In genomic region chr7:123059718-123060337, GRCm38 (mm10) we compare ENCODE assay signal across 13 mouse cellular contexts.
"Had no signal": no experiment of that assay in that cellular context is flagged by ENCODE, and none has a peak within 500 bp of the region (broad histone marks: within the 10 kb centered on the region; RNA-seq: fewer than 3 reads in every experiment).

No protein-coding gene starts in this region.

- H3K36me3 ChIP-seq: limb, embryonic 12.5 days; midbrain, embryonic 12.5 days; neural tube, embryonic 12.5 days had no signal

- H3K9ac ChIP-seq: limb, embryonic 12.5 days; liver, embryonic 14.5 days; midbrain, embryonic 12.5 days; neural tube, embryonic 12.5 days had no signal

- H3K27ac ChIP-seq: limb, embryonic 12.5 days; liver, embryonic 14.5 days; midbrain, embryonic 12.5 days; neural tube, embryonic 12.5 days had no signal

- H3K4me1 ChIP-seq: limb, embryonic 12.5 days; neural tube, embryonic 12.5 days had no signal

- H3K9me3 ChIP-seq: midbrain, embryonic 12.5 days; neural tube, embryonic 12.5 days had no signal

- ATAC-seq: lung, postnatal 0 days had no signal

- H3K4me2 ChIP-seq: limb, embryonic 12.5 days; midbrain, embryonic 12.5 days; neural tube, embryonic 12.5 days had no signal

- DNase-seq: kidney, adult 8-10 months; kidney, postnatal 25 days; layer of hippocampus, postnatal 36 days; liver; lung, adult 2 months; lung, postnatal 4 days; thymus, adult 18-20 months; thymus, postnatal 14 days had no signal

- H3K27me3 ChIP-seq: limb, embryonic 12.5 days; neural tube, embryonic 12.5 days had no signal

- H3K4me3 ChIP-seq: limb, embryonic 12.5 days; midbrain, embryonic 12.5 days; neural tube, embryonic 12.5 days had no signal
